Mouse (Mus musculus) cerebellum, adult 11-12 months (tissue): ENCODE measurements around the gene Dnah7b.
"Not testable (repeated sequence)": the region's sequence is repeated elsewhere in the genome, so short reads cannot be mapped to it uniquely, and the experiment has no call there.

Experiments used
- DNase-seq: peaks from one replicate; pipeline ENCODE4 v3.0.0; 2022

The Dnah7b gene

GRCm38 (mm10) chr1:46325942-46326341, 259.8 kb downstream of the Dnah7b start:
- not testable (repeated sequence) for DNase-seq

GRCm38 (mm10) chr1:46345301-46345700, 279.2 kb downstream of the Dnah7b start:
- not testable (repeated sequence) for DNase-seq

GRCm38 (mm10) chr1:46380641-46381040, 314.5 kb downstream of the Dnah7b start:
- not testable (repeated sequence) for DNase-seq

GRCm38 (mm10) chr1:46394681-46395297, 328.7 kb downstream of the Dnah7b start:
- not testable (repeated sequence) for DNase-seq

GRCm38 (mm10) chr1:46408324-46409115, 342.4 kb downstream of the Dnah7b start:
- DNase-seq, result no peak

- not testable (repeated sequence) for DNase-seq
These were observed 348.7 kb downstream of the Dnah7b start for GRCm38 (mm10) chr1:46414798-46415197.

- not testable (repeated sequence) for DNase-seq
These were observed 350.8 kb downstream of the Dnah7b start for GRCm38 (mm10) chr1:46416946-46417345.

GRCm38 (mm10) chr1:46418966-46419365, 352.9 kb downstream of the Dnah7b start:
- DNase-seq, result not testable (repeated sequence)
